Mouse (Mus musculus): ENCODE results near the gene Taar8c.
A peak's percentile ranks its signal among the peaks of the same experiment; 100 is the strongest.

The Taar8c gene

DNA sequence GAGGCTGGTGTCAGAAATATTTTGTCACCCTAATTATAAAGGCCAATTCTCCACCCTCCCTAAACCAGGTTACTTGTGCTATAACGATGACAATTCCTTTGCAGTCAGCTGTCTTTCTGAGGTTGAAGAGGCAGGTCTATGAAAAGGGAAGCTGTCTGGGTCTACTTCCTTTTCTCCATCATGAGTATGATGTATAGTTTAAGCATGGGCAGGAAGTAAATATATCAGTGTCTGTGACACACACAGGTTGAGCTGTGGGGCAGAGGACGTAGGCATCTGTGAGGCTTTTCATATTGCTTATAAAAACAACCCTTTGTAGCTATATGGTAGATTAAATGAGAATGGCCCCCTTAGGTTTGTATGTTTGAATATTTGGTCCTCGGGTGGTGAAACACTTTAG is 42.7 kb downstream of the Taar8c start:
- no peak for DNase-seq (ENCODE audit: low read depth)

GRCm38 (mm10) chr10:24052039-24052438 is 49.7 kb downstream of the Taar8c start:
- DNase-seq (ENCODE audit: low read depth): peak; percentile 28
